Mouse (Mus musculus) embryonic fibroblast, embryonic 13.5 days (primary cell): ENCODE measurements around the gene Rnf168.

Experiments
- CTCF ChIP-seq: IDR thresholded peaks from 2 replicates; pipeline ENCODE4 v1.5.1; 2011; ENCODE audit warnings: mild to moderate bottlenecking, control low read depth, low read length, moderate library complexity, borderline replicate concordance; ENCODE audit not compliant: insufficient read depth
- POLR2A ChIP-seq: IDR thresholded peaks from 2 replicates; pipeline ENCODE4 v1.6.1; 2011; ENCODE audit warnings: low read depth, mild to moderate bottlenecking, control low read depth, low read length, moderate library complexity

- TF ChIP-seq CTCF: no peak
- TF ChIP-seq POLR2A: no peak
These were observed 33.4 kb upstream of the Rnf168 start for GRCm38 (mm10) chr16:32243901-32244300.
